Comparison of ENCODE assay signal across 22 mouse cellular contexts in the genomic region with DNA sequence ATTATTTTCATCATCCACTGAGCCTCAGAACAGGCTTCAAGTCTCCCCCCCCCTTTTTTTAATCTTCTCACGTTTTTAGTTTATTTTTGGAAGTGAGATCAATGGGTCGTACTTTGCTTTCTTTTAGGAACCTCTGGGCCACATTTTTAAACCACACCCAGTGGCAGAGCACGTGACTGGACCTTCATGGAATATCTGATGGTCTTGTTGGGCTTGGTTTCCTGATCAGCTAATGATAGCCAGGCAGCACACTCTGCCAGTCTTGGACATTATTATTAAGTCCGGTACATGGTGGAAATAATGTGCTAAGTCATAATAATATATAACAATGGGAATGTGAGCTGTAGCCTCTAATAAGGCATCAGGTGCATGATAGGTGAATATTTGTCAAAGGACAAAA.
DNase-seq lines count a peak whose midpoint lies in the region; TF ChIP-seq lines count a peak whose summit lies in the region.
"Had no signal": no experiment of that assay in that cellular context is flagged by ENCODE, and none has a peak within 500 bp of the region (broad histone marks: within the 10 kb centered on the region; RNA-seq: fewer than 3 reads in every experiment).

No protein-coding gene starts in this region.

- 61% methylated on average over 4 of the region's 4 CpGs for WGBS in kidney, adult 2 months

- DNase-seq in gastrocnemius, adult 2 months, result no peak
- DNase-seq in gastrocnemius, postnatal 10 days, result no peak
- DNase-seq in kidney, adult 2 months, result peak; percentile 43
- DNase-seq in kidney, adult 9 months, result no peak
- peak; percentile 78 for DNase-seq in lung, postnatal 36 days
- no peak for DNase-seq in ovary, postnatal 10 days (ENCODE audit: low spot score)
- DNase-seq: adrenal gland, adult 8-10 months; adrenal gland, postnatal 36 days; B cell, adult 2 months; cerebellum, adult 11 months; cerebellum, adult 8-10 months; cerebellum, postnatal 14 days; embryo, embryonic 11 days; gastrocnemius, postnatal 14 days; heart, postnatal 14 days had no signal

- no peak for TF ChIP-seq CTCF in gastrocnemius, adult 2 months (IDR thresholded peaks at IDR 0.05)
- TF ChIP-seq CTCF in kidney, adult 2 months (conservative IDR thresholded peaks at IDR 0.05; ENCODE audit: insufficient read depth, insufficient read length, low read depth, low read length), result no peak

- TF ChIP-seq POLR2A in kidney, adult 2 months (IDR thresholded peaks at IDR 0.05; ENCODE audit: low read depth, low read length), result no peak

- H3K4me3 ChIP-seq in gastrocnemius, adult 2 months, result no peak overlapping the region
- H3K4me3 ChIP-seq in kidney, adult 2 months (ENCODE audit: insufficient read depth, low read depth, low read length), result no peak overlapping the region
- no peak overlapping the region for H3K4me3 ChIP-seq in brown adipose tissue, adult 24 weeks (ENCODE audit: insufficient read depth, low read depth, low read length)
- H3K4me3 ChIP-seq: embryonic facial prominence, embryonic 12.5 days; forebrain, embryonic 15.5 days; heart, embryonic 10.5 days; heart, embryonic 15.5 days; hindbrain, embryonic 12.5 days had no signal

- intact Hi-C loops in gastrocnemius, adult 2 months (cut with DNase I), result no loop called here

- no peaks in the 10 kb centered on the region for H3K4me1 ChIP-seq in kidney, adult 2 months (ENCODE audit: control insufficient read depth, insufficient read depth, low read length)
- H3K4me1 ChIP-seq in brown adipose tissue, adult 24 weeks (ENCODE audit: control insufficient read depth, insufficient read depth, insufficient read length, low read length), result peaks cover 15% of the 10 kb centered on the region
- H3K4me1 ChIP-seq: embryonic facial prominence, embryonic 12.5 days; forebrain, embryonic 15.5 days; hindbrain, embryonic 12.5 days had no signal

- no peaks in the 10 kb centered on the region for H3K27me3 ChIP-seq in kidney, adult 2 months (replicated peaks; ENCODE audit: control insufficient read depth, insufficient read depth, low read length)
- H3K27me3 ChIP-seq: embryonic facial prominence, embryonic 12.5 days; forebrain, embryonic 15.5 days; hindbrain, embryonic 12.5 days had no signal

- peak overlapping the region; percentile 78 for H3K27ac ChIP-seq in gastrocnemius, adult 2 months
- peak overlapping the region; percentile 36; the same call in 1 of the 2 replicates for H3K27ac ChIP-seq in kidney, adult 2 months (ENCODE audit: insufficient read depth, low read depth, low read length)
- peak overlapping the region; percentile 84 for H3K27ac ChIP-seq in brown adipose tissue, adult 24 weeks (replicated peaks; ENCODE audit: low read depth, low read length)
- H3K27ac ChIP-seq: embryonic facial prominence, embryonic 12.5 days; forebrain, embryonic 15.5 days; heart, embryonic 10.5 days; heart, embryonic 15.5 days; hindbrain, embryonic 12.5 days had no signal

- no peaks in the 10 kb centered on the region for H3K36me3 ChIP-seq in kidney, adult 2 months (ENCODE audit: control insufficient read depth, insufficient read depth, low read length)
- H3K36me3 ChIP-seq: embryonic facial prominence, embryonic 12.5 days; forebrain, embryonic 15.5 days; G1E; heart, embryonic 10.5 days; heart, embryonic 15.5 days; hindbrain, embryonic 12.5 days had no signal

Comparison
In these comparisons a context has a peak if more than half of its experiments do, and no peak if none do; other contexts are left out.
1. DNase-seq: peak in kidney, adult 2 months (single experiment) and lung, postnatal 36 days (single experiment); none in gastrocnemius, adult 2 months (single experiment), gastrocnemius, postnatal 10 days (single experiment), kidney, adult 9 months (single experiment) and ovary, postnatal 10 days (single experiment).
2. Peak in every context shown above with its lines, with median percentiles within 50 percentile points of each other: H3K27ac ChIP-seq.